Mouse (Mus musculus) thymus, adult 2 months (tissue): ENCODE data around the gene Mcm2.

Experiments
- CTCF ChIP-seq: fragments of 200-500 bp; IDR thresholded peaks from 2 replicates; pipeline ENCODE4 v1.5.1; 2012; ENCODE audit warnings: mild to moderate bottlenecking, control low read depth, low read length, moderate library complexity, borderline replicate concordance; ENCODE audit not compliant: control insufficient read depth, poor library complexity, insufficient read depth; ENCODE audit errors: extremely low read depth
- POLR2A ChIP-seq: fragments of 200-500 bp; IDR thresholded peaks from 2 replicates; pipeline ENCODE4 v1.6.1; 2012; ENCODE audit warnings: mild to moderate bottlenecking, low read length, control low read depth, moderate library complexity; ENCODE audit not compliant: control insufficient read depth, poor library complexity, insufficient read depth; ENCODE audit errors: extremely low read depth

DNA sequence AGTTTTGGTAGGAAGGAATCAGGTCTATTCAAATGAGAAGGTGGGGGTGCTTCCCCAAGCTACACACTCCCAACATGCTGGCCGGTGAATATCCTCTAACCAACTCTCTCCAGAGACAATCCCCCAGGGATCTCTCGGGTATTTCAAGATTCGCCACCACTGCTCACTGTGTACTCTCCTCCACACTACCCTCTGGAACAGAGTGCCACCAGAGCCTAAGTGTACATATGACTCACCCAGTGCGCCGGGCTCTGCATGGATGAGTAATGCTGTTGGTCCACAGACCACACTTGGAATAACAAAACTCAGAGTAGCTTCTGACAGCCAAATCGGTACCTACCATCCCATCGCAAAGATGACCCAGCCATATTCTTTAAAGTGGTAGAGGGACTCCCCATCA lies 29.1 kb downstream of the Mcm2 start:
- TF ChIP-seq POLR2A (no peak), CTCF (no peak)
